17 mouse cellular contexts compared by ENCODE assay signal in genomic region chr16:27641306-27641705, GRCm38 (mm10).
DNase-seq lines count a peak whose midpoint lies in the region; ATAC-seq lines count a peak whose summit lies in the region.
"Had no signal": no experiment of that assay in that cellular context is flagged by ENCODE, and none has a peak within 500 bp of the region (broad histone marks: within the 10 kb centered on the region; RNA-seq: fewer than 3 reads in every experiment).

No protein-coding gene starts in this region.

- no peaks in the 10 kb centered on the region for H3K9me3 ChIP-seq in hindbrain, embryonic 16.5 days (ENCODE audit: control insufficient read depth, low read length)
- H3K9me3 ChIP-seq in hindbrain, embryonic 12.5 days (replicated peaks) = no peaks in the 10 kb centered on the region
- H3K9me3 ChIP-seq in midbrain, embryonic 16.5 days (replicated peaks; ENCODE audit: control insufficient read depth, low read length, poor library complexity, severe bottlenecking) = no peaks in the 10 kb centered on the region
- H3K9me3 ChIP-seq in midbrain, embryonic 11.5 days (ENCODE audit: control insufficient read depth, low read length) = no peaks in the 10 kb centered on the region
- H3K9me3 ChIP-seq in embryonic facial prominence, embryonic 14.5 days (ENCODE audit: control insufficient read depth, low read length) = no peaks in the 10 kb centered on the region
- H3K9me3 ChIP-seq: forebrain, embryonic 12.5 days; heart, embryonic 12.5 days; hindbrain, embryonic 10.5 days had no signal

- H3K4me3 ChIP-seq in hindbrain, embryonic 16.5 days (ENCODE audit: low read length) = no peak overlapping the region
- no peak overlapping the region for H3K4me3 ChIP-seq in hindbrain, embryonic 12.5 days
- H3K4me3 ChIP-seq in midbrain, embryonic 16.5 days (ENCODE audit: low read depth, low read length) = no peak overlapping the region
- no peak overlapping the region for H3K4me3 ChIP-seq in midbrain, embryonic 11.5 days (ENCODE audit: low read depth, low read length)
- no peak overlapping the region for H3K4me3 ChIP-seq in embryonic facial prominence, embryonic 14.5 days (ENCODE audit: low read depth, low read length)
- H3K4me3 ChIP-seq: forebrain, embryonic 12.5 days; gastrocnemius, adult 2 months; heart, embryonic 12.5 days; hindbrain, embryonic 10.5 days had no signal

- no peaks in the 10 kb centered on the region for H3K27me3 ChIP-seq in hindbrain, embryonic 16.5 days (replicated peaks; ENCODE audit: control insufficient read depth, insufficient read depth, low read length)
- H3K27me3 ChIP-seq in hindbrain, embryonic 12.5 days = no peaks in the 10 kb centered on the region
- no peaks in the 10 kb centered on the region for H3K27me3 ChIP-seq in midbrain, embryonic 16.5 days (ENCODE audit: control insufficient read depth, insufficient read depth, low read depth, low read length)
- no peaks in the 10 kb centered on the region for H3K27me3 ChIP-seq in midbrain, embryonic 11.5 days (ENCODE audit: control insufficient read depth, insufficient read depth, low read length)
- H3K27me3 ChIP-seq in embryonic facial prominence, embryonic 14.5 days (replicated peaks; ENCODE audit: control insufficient read depth, insufficient read depth, low read length) = no peaks in the 10 kb centered on the region
- H3K27me3 ChIP-seq: forebrain, embryonic 12.5 days; heart, embryonic 12.5 days had no signal

- 59% methylated on average over 2 of the region's 2 CpGs for WGBS in hindbrain, embryonic 16.5 days
- 71% methylated on average over 2 of the region's 2 CpGs for WGBS in hindbrain, embryonic 12.5 days
- 49% methylated on average over 2 of the region's 2 CpGs for WGBS in midbrain, embryonic 16.5 days
- 74% methylated on average over 2 of the region's 2 CpGs for WGBS in midbrain, embryonic 11.5 days
- 35% methylated on average over 2 of the region's 2 CpGs for WGBS in embryonic facial prominence, embryonic 14.5 days

- H3K27ac ChIP-seq in hindbrain, embryonic 16.5 days (ENCODE audit: low read depth, low read length) = no peak overlapping the region
- H3K27ac ChIP-seq in hindbrain, embryonic 12.5 days = no peak overlapping the region
- H3K27ac ChIP-seq in midbrain, embryonic 16.5 days (ENCODE audit: low read length) = no peak overlapping the region
- no peak overlapping the region for H3K27ac ChIP-seq in midbrain, embryonic 11.5 days (ENCODE audit: low read depth, low read length)
- no peak overlapping the region for H3K27ac ChIP-seq in embryonic facial prominence, embryonic 14.5 days (replicated peaks; ENCODE audit: low read depth, low read length)
- H3K27ac ChIP-seq: forebrain, embryonic 12.5 days; gastrocnemius, adult 2 months; hindbrain, embryonic 10.5 days had no signal

- H3K4me2 ChIP-seq in hindbrain, embryonic 16.5 days (ENCODE audit: low read length) = no peak overlapping the region
- no peak overlapping the region for H3K4me2 ChIP-seq in hindbrain, embryonic 12.5 days (replicated peaks)
- no peak overlapping the region for H3K4me2 ChIP-seq in midbrain, embryonic 16.5 days (ENCODE audit: low read length)
- H3K4me2 ChIP-seq in midbrain, embryonic 11.5 days = no peak overlapping the region
- H3K4me2 ChIP-seq in embryonic facial prominence, embryonic 14.5 days (ENCODE audit: low read depth, low read length) = no peak overlapping the region
- H3K4me2 ChIP-seq: forebrain, embryonic 12.5 days; heart, embryonic 12.5 days had no signal

- no peak overlapping the region for H3K9ac ChIP-seq in hindbrain, embryonic 16.5 days (ENCODE audit: low read depth, low read length)
- H3K9ac ChIP-seq in hindbrain, embryonic 12.5 days = no peak overlapping the region
- no peak overlapping the region for H3K9ac ChIP-seq in midbrain, embryonic 16.5 days (ENCODE audit: low read depth, low read length)
- H3K9ac ChIP-seq in midbrain, embryonic 11.5 days (ENCODE audit: low read length) = no peak overlapping the region
- H3K9ac ChIP-seq in embryonic facial prominence, embryonic 14.5 days (ENCODE audit: low read depth, low read length) = no peak overlapping the region
- H3K9ac ChIP-seq: forebrain, embryonic 12.5 days; heart, embryonic 12.5 days had no signal

- peak; percentile 75 for ATAC-seq in hindbrain, embryonic 16.5 days
- no peak for ATAC-seq in hindbrain, embryonic 12.5 days (ENCODE audit: low FRiP score)
- peak; percentile 42; the same call in 1 of the 2 replicates for ATAC-seq in midbrain, embryonic 16.5 days
- ATAC-seq in midbrain, embryonic 11.5 days (ENCODE audit: low FRiP score) = no peak
- no peak for ATAC-seq in embryonic facial prominence, embryonic 14.5 days (ENCODE audit: low read depth)
- ATAC-seq: inflammation-experienced regulatory T-cells, adult 6 months; intestine, postnatal 0 days had no signal

- no peak for DNase-seq in midbrain, embryonic 11.5 days (ENCODE audit: low spot score, missing footprints)
- peak; percentile 34 for DNase-seq in brain, adult 2 months (ENCODE audit: low read depth, low spot score)
- peak; percentile 50 for DNase-seq in embryonic facial prominence, embryonic 14.5 days (ENCODE audit: low spot score)
- DNase-seq in ovary, postnatal 36 days (ENCODE audit: low spot score) = no peak
- DNase-seq: adrenal gland, postnatal 10 days; cerebellum, adult 2 months; cerebellum, postnatal 10 days; gastrocnemius, adult 2 months; gastrocnemius, postnatal 25 days had no signal

- H3K36me3 ChIP-seq in hindbrain, embryonic 16.5 days (ENCODE audit: control insufficient read depth, insufficient read depth, low read length) = no peaks in the 10 kb centered on the region
- H3K36me3 ChIP-seq in hindbrain, embryonic 12.5 days = no peaks in the 10 kb centered on the region
- no peaks in the 10 kb centered on the region for H3K36me3 ChIP-seq in midbrain, embryonic 16.5 days (ENCODE audit: control insufficient read depth, insufficient read depth, low read length)
- H3K36me3 ChIP-seq in midbrain, embryonic 11.5 days (ENCODE audit: control insufficient read depth, insufficient read depth, low read length) = no peaks in the 10 kb centered on the region
- no peaks in the 10 kb centered on the region for H3K36me3 ChIP-seq in embryonic facial prominence, embryonic 14.5 days (ENCODE audit: control insufficient read depth, insufficient read depth, low read length)
- H3K36me3 ChIP-seq: forebrain, embryonic 12.5 days; heart, embryonic 12.5 days; hindbrain, embryonic 10.5 days had no signal

- no peaks in the 10 kb centered on the region for H3K4me1 ChIP-seq in hindbrain, embryonic 16.5 days (ENCODE audit: control insufficient read depth, insufficient read depth, low read depth, low read length)
- H3K4me1 ChIP-seq in hindbrain, embryonic 12.5 days = no peaks in the 10 kb centered on the region
- no peaks in the 10 kb centered on the region for H3K4me1 ChIP-seq in midbrain, embryonic 16.5 days (ENCODE audit: control insufficient read depth, insufficient read depth, low read length)
- no peaks in the 10 kb centered on the region for H3K4me1 ChIP-seq in midbrain, embryonic 11.5 days (ENCODE audit: control insufficient read depth, insufficient read depth, low read length)
- 0 out of 2 replicates have a peak, but pooled peaks cover 3% of the 10 kb centered on the region for H3K4me1 ChIP-seq in embryonic facial prominence, embryonic 14.5 days (ENCODE audit: control insufficient read depth, insufficient read depth, low read length)
- H3K4me1 ChIP-seq: forebrain, embryonic 12.5 days; heart, embryonic 12.5 days had no signal

Comparison
In these comparisons a context has a peak if more than half of its experiments do, and no peak if none do; other contexts are left out.
1. ATAC-seq: peak in hindbrain, embryonic 16.5 days (single experiment) and midbrain, embryonic 16.5 days (single experiment); none in hindbrain, embryonic 12.5 days (single experiment), midbrain, embryonic 11.5 days (single experiment) and embryonic facial prominence, embryonic 14.5 days (single experiment).
2. DNase-seq: peak in brain, adult 2 months (single experiment) and embryonic facial prominence, embryonic 14.5 days (single experiment); none in midbrain, embryonic 11.5 days (single experiment) and ovary, postnatal 36 days (single experiment).